ENCODE assay signal across 11 mouse cellular contexts in the genomic region with DNA sequence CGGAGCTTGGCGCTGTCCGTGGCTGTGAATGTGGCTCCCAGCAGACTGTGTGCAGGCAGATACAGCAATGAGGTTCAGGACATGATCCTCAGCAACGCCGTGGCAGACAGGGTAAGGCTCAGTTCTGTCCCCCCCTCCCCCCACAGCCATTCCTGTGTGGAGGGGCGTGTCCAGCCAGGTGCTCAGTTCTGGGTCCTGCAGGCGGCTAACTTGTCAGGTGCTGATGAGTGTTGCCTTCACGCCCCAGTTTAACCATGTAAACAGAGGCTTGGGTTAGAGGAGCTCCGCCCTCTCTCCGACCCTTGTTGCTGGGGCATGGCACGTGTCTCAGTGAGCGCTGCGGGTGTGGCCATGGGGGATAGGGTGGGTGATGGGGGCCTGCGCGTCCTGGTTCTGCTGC.
"Had no signal": no experiment of that assay in that cellular context is flagged by ENCODE, and none has a peak within 500 bp of the region (broad histone marks: within the 10 kb centered on the region; RNA-seq: fewer than 3 reads in every experiment).

No protein-coding gene starts in this region.

- DNase-seq: kidney, adult 2 months; kidney, postnatal 36 days; lung, embryonic 14.5 days; thymus, postnatal 4 days had no signal

- ATAC-seq: midbrain, embryonic 15.5 days had no signal

- H3K4me1 ChIP-seq: limb, embryonic 10.5 days; midbrain, embryonic 15.5 days; neural tube, embryonic 12.5 days had no signal

- H3K4me3 ChIP-seq: layer of hippocampus, adult 2 months; limb, embryonic 10.5 days; liver, embryonic 15.5 days; midbrain, embryonic 15.5 days; neural tube, embryonic 12.5 days had no signal

- H3K9me3 ChIP-seq: limb, embryonic 10.5 days; liver, embryonic 15.5 days; midbrain, embryonic 15.5 days; neural tube, embryonic 12.5 days had no signal

- H3K27me3 ChIP-seq: liver, embryonic 15.5 days; midbrain, embryonic 15.5 days; neural tube, embryonic 12.5 days had no signal

- H3K4me2 ChIP-seq: liver, embryonic 11.5 days; liver, embryonic 15.5 days; lung, embryonic 14.5 days; midbrain, embryonic 15.5 days; neural tube, embryonic 12.5 days had no signal

- H3K27ac ChIP-seq: kidney, postnatal 0 days; layer of hippocampus, adult 2 months; limb, embryonic 10.5 days; liver, embryonic 15.5 days; midbrain, embryonic 15.5 days; neural tube, embryonic 12.5 days had no signal

- H3K9ac ChIP-seq: liver, embryonic 15.5 days; lung, embryonic 14.5 days; midbrain, embryonic 15.5 days; neural tube, embryonic 12.5 days had no signal
